Mouse (Mus musculus) intestine, postnatal 0 days (tissue): Measurements from ENCODE around the gene Tacc3. TPM values are rescaled to one million over a fixed set of nuclear protein-coding genes. Genes with fewer than 3 reads are reported as not detected.
A peak's percentile ranks its signal among the peaks of the same experiment; 100 is the strongest.

Source experiments
- ATAC-seq: fragments of 200-750 bp; cut with Nextera tagmentation; 2 replicates; pipeline ENCODE4 v1.8.0; 2017; ENCODE audit warnings: mild to moderate bottlenecking, moderate TSS enrichment, moderate library complexity
- H3K27ac ChIP-seq: fragments of 300-500 bp; sonication (generic); 2 replicates; pipeline ENCODE4 v1.5.1; 2014; ENCODE audit warnings: mild to moderate bottlenecking, low read depth, low read length, moderate library complexity
- H3K27me3 ChIP-seq: fragments of 300-500 bp; sonication (generic); replicated peaks from 2 replicates; pipeline ENCODE4 v1.6.1; 2014; ENCODE audit warnings: low read length, mixed read lengths; ENCODE audit not compliant: control insufficient read depth, insufficient read depth
- H3K36me3 ChIP-seq: fragments of 300-500 bp; sonication (generic); 2 replicates; pipeline ENCODE4 v1.6.1; 2014; ENCODE audit warnings: mild to moderate bottlenecking, moderate library complexity; ENCODE audit not compliant: control insufficient read depth, insufficient read depth
- H3K4me1 ChIP-seq: fragments of 300-500 bp; sonication (generic); replicated peaks from 2 replicates; pipeline ENCODE4 v1.6.1; 2014; ENCODE audit warnings: antibody characterized with exemption, low read length, mixed read lengths; ENCODE audit not compliant: control insufficient read depth, insufficient read depth
- H3K4me2 ChIP-seq: fragments of 300-500 bp; sonication (generic); replicated peaks from 2 replicates; pipeline ENCODE4 v1.6.1; 2014; ENCODE audit warnings: low read depth, mild to moderate bottlenecking, moderate library complexity
- H3K4me3 ChIP-seq: fragments of 300-500 bp; sonication (generic); 2 replicates; pipeline ENCODE4 v1.5.1; 2014; ENCODE audit warnings: low read depth, low read length
- H3K9ac ChIP-seq: fragments of 300-500 bp; sonication (generic); 2 replicates; pipeline ENCODE4 v1.6.1; 2014; ENCODE audit warnings: mild to moderate bottlenecking, low read depth, low read length
- H3K9me3 ChIP-seq: fragments of 300-500 bp; sonication (generic); 2 replicates; pipeline ENCODE4 v1.6.1; 2016; ENCODE audit warnings: mixed run types; ENCODE audit not compliant: control insufficient read depth
- CTCF ChIP-seq: sonication (generic); IDR thresholded peaks from 2 replicates; pipeline ENCODE4 v1.5.1; 2016; ENCODE audit warnings: low read depth, mild to moderate bottlenecking, control low read depth, antibody characterized with exemption, moderate library complexity
- WGBS: fragments of 180-500 bp; shearing (Covaris S2); extraction: QIAGEN DNeasy Blood & Tissue Kit; methylation state at CpG from one replicate; pipeline ENCODE4 v1.1.7; 2014; 5-methylcytosine and 5-hydroxymethylcytosine counted together
- polyA plus RNA-seq: library from polyadenylated mRNA; unstranded; fragments of >200 nt; fragmentation: Nextera tagmentation; extraction: Ambion mirVana; gene quantifications from 2 replicates; pipeline ENCODE4 v1.2.1, GENCODE M21; 2015

The Tacc3 gene
- polyA plus RNA-seq, result 37.3 and 39.3 TPM in 2 replicates

DNA sequence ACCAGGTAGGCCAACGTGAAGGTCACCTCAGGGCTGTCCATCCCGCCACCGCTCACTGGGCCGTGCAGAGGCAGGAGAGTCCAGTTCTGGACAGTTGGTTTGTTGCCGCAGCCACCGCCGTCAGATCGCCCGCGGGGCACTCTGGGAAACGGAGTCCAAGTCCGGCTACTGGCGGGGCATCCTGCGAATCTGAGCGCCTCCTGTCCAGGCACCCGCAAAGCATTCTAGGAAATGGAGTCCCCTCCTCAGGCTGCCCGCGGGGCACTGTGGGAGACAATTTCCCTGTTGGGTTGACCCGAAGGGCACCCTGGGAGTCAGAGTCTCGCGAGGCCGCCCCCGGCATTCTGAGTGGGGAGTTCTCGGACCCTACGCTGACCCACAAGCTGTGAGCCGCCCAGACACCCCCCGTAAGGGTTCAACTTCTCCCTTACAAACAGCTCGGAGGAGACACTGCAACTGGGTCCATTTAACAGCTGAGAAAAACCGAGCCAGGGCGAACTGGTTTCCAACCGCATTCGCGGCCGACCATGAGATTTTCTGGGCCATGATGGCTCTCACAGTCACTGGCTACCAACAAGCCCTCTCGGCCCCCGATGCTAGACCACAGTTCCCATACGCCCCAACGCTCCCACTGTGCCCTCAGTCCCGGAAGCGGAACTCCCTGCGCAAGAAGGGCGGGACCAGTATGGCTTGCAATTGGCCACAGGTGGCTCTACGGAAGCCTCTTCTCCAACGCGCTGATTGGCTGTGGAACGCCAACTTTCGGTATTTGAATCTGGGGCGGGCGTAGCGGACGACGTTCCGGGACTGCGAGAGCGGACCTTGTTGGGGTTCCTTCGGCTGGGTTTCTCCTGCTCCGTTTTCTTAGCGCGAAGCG, at the start of gene Tacc3, which contains the start of gene Tmem129:
Gene Tacc3 (plus strand): TSS at position 342 of the 877 bp plus-strand sequence.
Gene Tmem129 (minus strand): TSS at position 630 of the 877 bp plus-strand sequence.
- peak; percentile 96 for ATAC-seq
- peaks cover 40% of the 10 kb centered on the region; the same call in 1 of the 2 replicates for H3K36me3 ChIP-seq
- under 1% methylated on average over 60 of the region's 60 CpGs for WGBS
- TF ChIP-seq CTCF, result no peak
- 0 out of 2 replicates have a peak, but pooled peaks cover 8% of the 10 kb centered on the region for H3K4me1 ChIP-seq
- H3K9me3 ChIP-seq, result no peaks in the 10 kb centered on the region
- peak within 1 kb of the TSS; percentile 86 for H3K4me3 ChIP-seq
- H3K4me2 ChIP-seq, result peak within 1 kb of the TSS; percentile 72
- peak within 1 kb of the TSS; percentile 67 for H3K9ac ChIP-seq
- H3K27ac ChIP-seq, result peak within 1 kb of the TSS; percentile 95
- no peaks in the 10 kb centered on the region for H3K27me3 ChIP-seq

DNA sequence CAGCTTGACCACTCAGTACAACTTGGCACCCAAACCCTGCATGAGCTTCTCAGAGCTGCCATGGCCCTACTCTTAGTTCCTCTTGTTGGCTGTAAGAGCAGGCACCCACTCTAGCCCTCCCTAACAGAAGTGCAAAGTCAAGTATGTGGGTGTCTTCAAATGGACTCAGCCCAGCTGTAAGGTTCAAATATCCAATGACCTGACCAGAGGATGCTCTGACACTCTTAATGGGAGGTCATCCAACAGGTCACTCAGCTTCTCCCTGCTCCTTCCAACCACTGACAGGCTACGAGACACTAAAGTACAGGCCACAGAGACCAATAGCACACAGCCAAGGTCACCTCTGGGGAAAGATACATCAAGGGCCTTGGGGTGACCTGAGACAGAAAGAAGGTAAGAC, 48.7 kb upstream of the Tacc3 start:
- 93% methylated on average over 1 of the region's 1 CpGs for WGBS
- Histone ChIP-seq H3K4me3 (no peak overlapping the region), H3K36me3 (peaks cover 32% of the 10 kb centered on the region), H3K4me1 (no peaks in the 10 kb centered on the region), H3K9ac (no peak overlapping the region), H3K4me2 (no peak overlapping the region), H3K27ac (no peak overlapping the region), H3K9me3 (no peaks in the 10 kb centered on the region), H3K27me3 (no peaks in the 10 kb centered on the region)
- no peak for TF ChIP-seq CTCF
- no peak for ATAC-seq

- ATAC-seq, result no peak
- 92% methylated on average over 1 of the region's 1 CpGs for WGBS
- Histone ChIP-seq H3K27ac (no peak overlapping the region), H3K9me3 (no peaks in the 10 kb centered on the region), H3K36me3 (peaks cover 32% of the 10 kb centered on the region), H3K9ac (no peak overlapping the region), H3K4me3 (no peak overlapping the region), H3K4me1 (no peaks in the 10 kb centered on the region), H3K4me2 (no peak overlapping the region), H3K27me3 (no peaks in the 10 kb centered on the region)
- no peak for TF ChIP-seq CTCF
These were observed 46.1 kb upstream of the Tacc3 start for GRCm38 (mm10) chr5:33611795-33612194.

DNA sequence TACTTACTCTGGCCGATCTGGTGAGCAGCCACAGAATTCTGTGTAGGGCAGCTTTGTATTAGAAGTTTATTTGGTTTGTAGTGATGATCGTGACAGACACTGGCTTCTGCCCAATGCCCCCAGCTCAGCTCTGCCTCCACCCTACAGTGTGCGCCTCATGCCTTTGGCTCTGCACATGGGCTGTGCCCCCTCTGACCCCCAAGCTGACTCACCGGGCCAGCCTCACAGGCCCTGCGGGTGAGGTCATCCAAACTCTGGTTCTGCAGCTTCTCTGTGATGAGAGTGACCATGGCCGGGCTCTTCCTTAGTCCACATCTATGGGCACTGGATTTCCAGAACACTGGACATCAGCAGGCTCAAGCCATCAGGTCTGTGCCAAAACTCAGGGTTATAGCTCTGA, 43.5 kb upstream of the Tacc3 start:
- Histone ChIP-seq H3K4me1 (peaks cover 7% of the 10 kb centered on the region), H3K9ac (no peak overlapping the region)
- WGBS, result 87% methylated on average over 6 of the region's 6 CpGs

GRCm38 (mm10) chr5:33622671-33623070, 35.3 kb upstream of the Tacc3 start:
- H3K9me3 ChIP-seq, result no peaks in the 10 kb centered on the region
- no peak overlapping the region for H3K4me2 ChIP-seq
- H3K27ac ChIP-seq, result no peak overlapping the region
- 85% methylated on average over 2 of the region's 2 CpGs for WGBS
- no peak overlapping the region for H3K9ac ChIP-seq
- ATAC-seq, result no peak
- no peak for TF ChIP-seq CTCF
- peaks cover 7% of the 10 kb centered on the region for H3K4me1 ChIP-seq
- H3K27me3 ChIP-seq, result no peaks in the 10 kb centered on the region
- peaks cover 5% of the 10 kb centered on the region; the same call in 1 of the 2 replicates for H3K36me3 ChIP-seq
- no peak overlapping the region for H3K4me3 ChIP-seq

More for the DNA sequence above, 43.5 kb upstream of the Tacc3 start:
- TF ChIP-seq CTCF, result no peak
- H3K27me3 ChIP-seq, result no peaks in the 10 kb centered on the region
- H3K9me3 ChIP-seq, result no peaks in the 10 kb centered on the region
- no peak overlapping the region for H3K4me3 ChIP-seq
- peaks cover 22% of the 10 kb centered on the region for H3K36me3 ChIP-seq
- no peak for ATAC-seq
- no peak overlapping the region for H3K4me2 ChIP-seq
- H3K27ac ChIP-seq, result no peak overlapping the region

GRCm38 (mm10) chr5:33623766-33624165, 34.2 kb upstream of the Tacc3 start:
- no peak for TF ChIP-seq CTCF
- no peak overlapping the region for H3K4me2 ChIP-seq
- ATAC-seq, result no peak
- peaks cover 6% of the 10 kb centered on the region; the same call in 1 of the 2 replicates for H3K4me1 ChIP-seq
- H3K36me3 ChIP-seq, result peaks cover 5% of the 10 kb centered on the region; the same call in 1 of the 2 replicates
- no peaks in the 10 kb centered on the region for H3K9me3 ChIP-seq
- H3K9ac ChIP-seq, result no peak overlapping the region
- 83% methylated on average over 3 of the region's 3 CpGs for WGBS
- no peaks in the 10 kb centered on the region for H3K27me3 ChIP-seq
- no peak overlapping the region for H3K27ac ChIP-seq
- no peak overlapping the region for H3K4me3 ChIP-seq
